Comparison of ENCODE assay signal across 15 mouse cellular contexts in the genomic region with DNA sequence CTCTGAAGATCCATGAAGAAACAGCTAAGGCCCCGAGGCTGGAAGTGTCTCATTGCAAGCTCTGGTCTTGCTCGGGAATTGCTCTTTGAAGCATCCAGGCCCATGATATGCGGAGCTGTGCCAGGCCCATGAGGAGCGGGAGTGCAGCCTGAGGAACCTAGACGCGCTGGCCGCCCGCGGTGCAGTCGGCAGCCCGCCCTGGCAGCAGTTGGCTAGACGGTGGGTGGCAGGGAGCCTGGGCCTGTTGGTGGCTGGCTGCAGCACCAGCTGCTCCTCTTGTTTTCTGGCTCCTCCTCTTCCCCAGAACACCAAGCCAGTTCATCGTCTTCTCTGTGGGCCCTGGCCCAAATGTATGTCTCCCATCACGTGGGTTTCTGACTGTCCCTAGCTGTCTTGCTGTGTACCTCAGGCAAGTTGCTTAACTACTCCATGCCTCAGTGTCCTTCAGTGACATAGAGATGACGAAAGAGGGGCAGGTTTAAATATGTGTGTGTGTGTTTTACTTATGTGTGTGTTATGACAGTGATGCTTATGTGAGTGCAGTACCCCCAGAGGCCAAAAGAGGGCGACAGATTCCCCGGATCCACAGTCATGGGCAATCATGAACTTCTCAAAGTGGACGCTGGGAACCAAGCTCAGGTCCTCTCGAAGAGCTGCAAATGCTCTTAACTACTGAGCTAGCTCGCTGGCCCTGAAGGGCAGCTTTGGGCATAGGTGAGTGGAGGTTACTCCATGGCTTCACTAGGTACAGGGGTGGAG. TPM values are rescaled to one million over a fixed set of nuclear protein-coding genes. Genes with fewer than 3 reads are reported as not detected.
DNase-seq lines count a peak whose midpoint lies in the region; ATAC-seq and TF ChIP-seq lines count a peak whose summit lies in the region.
"Had no signal": no experiment of that assay in that cellular context is flagged by ENCODE, and none has a peak within 500 bp of the region (broad histone marks: within the 10 kb centered on the region; RNA-seq: fewer than 3 reads in every experiment).

No protein-coding gene starts in this region.

- no peak overlapping the region for H3K4me2 ChIP-seq in midbrain, embryonic 14.5 days (ENCODE audit: low read length)
- H3K4me2 ChIP-seq: embryonic facial prominence, embryonic 12.5 days; heart, embryonic 13.5 days; intestine, embryonic 15.5 days; liver, embryonic 15.5 days; midbrain, embryonic 12.5 days had no signal

- no peak overlapping the region for H3K4me3 ChIP-seq in gastrocnemius, adult 2 months
- no peak overlapping the region for H3K4me3 ChIP-seq in left cerebral cortex, adult 2 months
- H3K4me3 ChIP-seq in midbrain, embryonic 14.5 days (replicated peaks; ENCODE audit: low read depth, low read length): no peak overlapping the region
- H3K4me3 ChIP-seq: embryonic facial prominence, embryonic 12.5 days; heart, embryonic 13.5 days; intestine, embryonic 15.5 days; liver, embryonic 15.5 days; midbrain, embryonic 12.5 days had no signal

- intact Hi-C loops in gastrocnemius, adult 2 months (cut with DNase I): no loop called here
- intact Hi-C loops in left cerebral cortex, adult 2 months (cut with DNase I): no loop called here

- H3K4me1 ChIP-seq in midbrain, embryonic 14.5 days (ENCODE audit: control insufficient read depth, insufficient read depth, low read length): no peaks in the 10 kb centered on the region
- H3K4me1 ChIP-seq: embryonic facial prominence, embryonic 12.5 days; heart, embryonic 13.5 days; intestine, embryonic 15.5 days; liver, embryonic 15.5 days; midbrain, embryonic 12.5 days had no signal

- no peaks in the 10 kb centered on the region; the same call in 1 of the 2 replicates for H3K9me3 ChIP-seq in midbrain, embryonic 14.5 days (ENCODE audit: control insufficient read depth, low read length)
- H3K9me3 ChIP-seq: embryonic facial prominence, embryonic 12.5 days; intestine, embryonic 15.5 days; liver, embryonic 15.5 days had no signal

- no peaks in the 10 kb centered on the region for H3K36me3 ChIP-seq in midbrain, embryonic 14.5 days (ENCODE audit: control insufficient read depth, insufficient read depth, low read length)
- H3K36me3 ChIP-seq: embryonic facial prominence, embryonic 12.5 days; heart, embryonic 13.5 days; intestine, embryonic 15.5 days; liver, embryonic 15.5 days; midbrain, embryonic 12.5 days had no signal

- TF ChIP-seq CTCF in gastrocnemius, adult 2 months (IDR thresholded peaks at IDR 0.05): peak; percentile 20; the same call in 1 of the 2 replicates
- TF ChIP-seq CTCF in left cerebral cortex, adult 2 months (IDR thresholded peaks at IDR 0.05): peak; percentile 1; the same call in 1 of the 2 replicates

- H3K27ac ChIP-seq in gastrocnemius, adult 2 months: no peak overlapping the region
- H3K27ac ChIP-seq in left cerebral cortex, adult 2 months: no peak overlapping the region
- H3K27ac ChIP-seq in midbrain, embryonic 14.5 days (replicated peaks; ENCODE audit: low read depth, low read length): no peak overlapping the region
- H3K27ac ChIP-seq: embryonic facial prominence, embryonic 12.5 days; heart, embryonic 13.5 days; intestine, embryonic 15.5 days; liver, embryonic 15.5 days; midbrain, embryonic 12.5 days had no signal

- 92% methylated on average over 20 of the region's 20 CpGs for WGBS in midbrain, embryonic 14.5 days

- DNase-seq in gastrocnemius, adult 2 months: no peak
- no peak for DNase-seq in gastrocnemius, postnatal 25 days
- DNase-seq in left cerebral cortex, adult 2 months (ENCODE audit: extremely low spot score in 1 of 2, low spot score in 2 of 2): no peak
- DNase-seq in left cerebral cortex, adult 8-10 months (ENCODE audit: low spot score in 2 of 2): no peak
- peak; percentile 42 for DNase-seq in ES-CJ7 (ENCODE audit: low read depth, low spot score)
- DNase-seq in cerebellum, postnatal 10 days: peak; percentile 89 to 95
- no peak for DNase-seq in right cerebral cortex, postnatal 36 days (ENCODE audit: low spot score in 2 of 2)
- DNase-seq in midbrain, embryonic 14.5 days: no peak
- DNase-seq: right cerebral cortex, postnatal 4 days had no signal

- ATAC-seq in midbrain, embryonic 14.5 days (ENCODE audit: low FRiP score, low TSS enrichment): no peak
- ATAC-seq: intestine, embryonic 15.5 days had no signal

- H3K27me3 ChIP-seq in midbrain, embryonic 14.5 days (ENCODE audit: control insufficient read depth, insufficient read depth, low read length): no peaks in the 10 kb centered on the region
- H3K27me3 ChIP-seq: embryonic facial prominence, embryonic 12.5 days; heart, embryonic 13.5 days; intestine, embryonic 15.5 days; liver, embryonic 15.5 days; midbrain, embryonic 12.5 days had no signal

- no peak overlapping the region for H3K9ac ChIP-seq in midbrain, embryonic 14.5 days (replicated peaks; ENCODE audit: low read length)
- H3K9ac ChIP-seq: embryonic facial prominence, embryonic 12.5 days; heart, embryonic 13.5 days; intestine, embryonic 15.5 days; liver, embryonic 15.5 days; midbrain, embryonic 12.5 days had no signal

RNA-seq across cellular contexts. Expression of gene Eln, which starts 57.3 kb away (rescaled TPM):
- 10 to 100 TPM; 17.6 to 31.6 TPM for total RNA-seq in gastrocnemius, adult 2 months (2021)
- 100 to 1,000 TPM in 1 of 2 experiments, 10 to 100 TPM in 1; 72.9 to 155 TPM for total RNA-seq in gastrocnemius, postnatal 25 days (2021)
- 10 to 100 TPM; 11.3 to 11.7 TPM for total RNA-seq in left cerebral cortex, adult 2 months (2021)
- 10 to 100 TPM in 1 of 4 experiments, 1 to 10 TPM in 3; 8.3 to 10.9 (median 8.8) TPM for total RNA-seq in left cerebral cortex, adult 8-10 months (2022)
- 2.0 and 3.4 TPM in 2 replicates for polyA plus RNA-seq in midbrain, embryonic 14.5 days (2014; fragmentation: Nextera tagmentation; extraction: Ambion mirVana)
- total RNA-seq: neutrophil, adult 5-6 weeks had no signal

Comparison
In these comparisons a context has a peak if more than half of its experiments do, and no peak if none do; other contexts are left out.
1. DNase-seq: peak in ES-CJ7 (single experiment) and cerebellum, postnatal 10 days (2 of 2); none in gastrocnemius, adult 2 months (single experiment), gastrocnemius, postnatal 25 days (single experiment), left cerebral cortex, adult 2 months (0 of 2), left cerebral cortex, adult 8-10 months (0 of 2), right cerebral cortex, postnatal 36 days (0 of 2) and midbrain, embryonic 14.5 days (single experiment).